8 mouse cellular contexts compared by ENCODE assay signal in the genomic region with DNA sequence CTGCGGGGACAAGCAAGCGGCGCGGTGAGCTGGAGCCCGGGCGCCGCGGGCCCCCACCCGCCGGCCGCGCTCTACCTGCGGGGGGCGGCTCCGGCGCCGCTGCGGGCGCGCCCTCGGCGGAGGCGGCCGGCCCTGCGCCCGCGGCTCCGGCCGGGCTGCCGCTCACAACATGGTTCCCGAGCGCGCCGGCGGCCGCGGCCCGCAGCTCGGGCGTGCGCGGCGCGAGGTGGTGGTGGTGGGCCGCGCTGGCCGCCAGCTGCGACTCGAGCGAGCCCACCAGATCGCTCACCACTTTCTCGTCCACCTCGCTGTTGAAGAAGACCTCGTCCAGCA. TPM values are rescaled to one million over a fixed set of nuclear protein-coding genes. Genes with fewer than 3 reads are reported as not detected.
DNase-seq lines count a peak whose midpoint lies in the region; ATAC-seq and TF ChIP-seq lines count a peak whose summit lies in the region.

No protein-coding gene starts in this region.

- no peak for TF ChIP-seq POLR2A in thymus, adult 2 months (IDR thresholded peaks at IDR 0.05; ENCODE audit: control insufficient read depth, extremely low read depth, insufficient read depth, low read length, poor library complexity)

- WGBS in thymus, adult 2 months = 16% methylated on average over 54 of the region's 54 CpGs
- under 1% methylated on average over 36 of the region's 54 CpGs for WGBS in liver, embryonic 11.5 days

- no peak for TF ChIP-seq CTCF in thymus, adult 2 months (IDR thresholded peaks at IDR 0.05; ENCODE audit: borderline replicate concordance, control insufficient read depth, extremely low read depth, insufficient read depth, low read length, poor library complexity)

- H3K4me2 ChIP-seq in liver, embryonic 11.5 days = peak overlapping the region; percentile 100; the same call in 1 of the 2 replicates

- peaks cover 27% of the 10 kb centered on the region for H3K4me1 ChIP-seq in thymus, adult 2 months (replicated peaks; ENCODE audit: control insufficient read depth, insufficient read depth, low read length)
- peaks cover 31% of the 10 kb centered on the region for H3K4me1 ChIP-seq in liver, embryonic 11.5 days (replicated peaks; ENCODE audit: control insufficient read depth, insufficient read depth, low read length)

- peak overlapping the region; percentile 89 for H3K4me3 ChIP-seq in thymus, adult 2 months (ENCODE audit: control insufficient read depth, insufficient read depth, low read length)
- H3K4me3 ChIP-seq in liver, embryonic 11.5 days (ENCODE audit: low read depth, low read length) = peak overlapping the region; percentile 91

- no peaks in the 10 kb centered on the region for H3K27me3 ChIP-seq in thymus, adult 2 months (ENCODE audit: control insufficient read depth, insufficient read depth, low read length)
- H3K27me3 ChIP-seq in liver, embryonic 11.5 days (replicated peaks; ENCODE audit: control insufficient read depth, insufficient read depth, low read length) = no peaks in the 10 kb centered on the region

- H3K9me3 ChIP-seq in liver, embryonic 11.5 days (ENCODE audit: control insufficient read depth, low read length) = no peaks in the 10 kb centered on the region

- no peak overlapping the region for H3K27ac ChIP-seq in thymus, adult 2 months (ENCODE audit: control insufficient read depth, insufficient read depth, low read length)
- peak overlapping the region; percentile 85 for H3K27ac ChIP-seq in liver, embryonic 11.5 days (ENCODE audit: low read depth, low read length)

- H3K36me3 ChIP-seq in thymus, adult 2 months (ENCODE audit: control insufficient read depth, insufficient read depth, low read length) = no peaks in the 10 kb centered on the region
- H3K36me3 ChIP-seq in liver, embryonic 11.5 days (ENCODE audit: control insufficient read depth, insufficient read depth, low read length) = no peaks in the 10 kb centered on the region

- ATAC-seq in frontal cortex, adult (ENCODE audit: low TSS enrichment) = 0 out of 2 replicates have a peak, but pooled peaks have one; percentile 6
- peak; percentile 24 for ATAC-seq in liver, embryonic 11.5 days (replicated peaks; ENCODE audit: low FRiP score)

- peak overlapping the region; percentile 95 for H3K9ac ChIP-seq in liver, embryonic 11.5 days (ENCODE audit: low read depth, low read length)

- no peak for DNase-seq in frontal cortex, postnatal 36 days (ENCODE audit: low spot score in 2 of 2)
- DNase-seq in thymus, adult 2 months = no peak
- DNase-seq in thymus, postnatal 4 days = no peak
- DNase-seq in liver, embryonic 11.5 days (ENCODE audit: low spot score) = no peak
- no peak for DNase-seq in right cerebral cortex, postnatal 10 days (ENCODE audit: low spot score in 2 of 2)
- DNase-seq in testis, postnatal 14 days (ENCODE audit: low spot score) = no peak
- DNase-seq in adrenal gland, postnatal 10 days = no peak

RNA-seq across cellular contexts. Expression of gene Taf4, which starts 0.2 kb away (rescaled TPM):
- polyA plus RNA-seq in thymus, adult 2 months (2012; rRNA removed) = 26.3 and 31.8 TPM in 2 replicates
- polyA plus RNA-seq in liver, embryonic 11.5 days (2014; fragmentation: Nextera tagmentation; extraction: Ambion mirVana) = 4.2 and 4.9 TPM in 2 replicates
- 10 to 100 TPM; 15.8 to 19.1 TPM for total RNA-seq in adrenal gland, postnatal 10 days (2021)

RNA-seq across cellular contexts. Expression of gene Lsm14b, which starts 48.5 kb away (rescaled TPM):
- 45.3 and 49.5 TPM in 2 replicates for polyA plus RNA-seq in thymus, adult 2 months (2012; rRNA removed)
- 2.7 and 3.0 TPM in 2 replicates for polyA plus RNA-seq in liver, embryonic 11.5 days (2014; fragmentation: Nextera tagmentation; extraction: Ambion mirVana)
- 10 to 100 TPM; 33.2 to 35.9 TPM for total RNA-seq in adrenal gland, postnatal 10 days (2021)

Comparison
In these comparisons a context has a peak if more than half of its experiments do, and no peak if none do; other contexts are left out.
1. RNA of gene Lsm14b, which starts 48.5 kb away (polyA plus RNA-seq): 45.3 to 49.5 TPM in thymus, adult 2 months; 2.7 to 3.0 TPM in liver, embryonic 11.5 days; every median in the first group is over 10 times any median in the second.